Mouse (Mus musculus) c-Kit-negative CD71-positive TER-119-positive erythroid progenitor cells, embryonic 14.5 days (primary cell): ENCODE measurements around the gene Ndc80.
"Not testable (repeated sequence)": the region's sequence is repeated elsewhere in the genome, so short reads cannot be mapped to it uniquely, and the experiment has no call there.

Experiments used
- DNase-seq: peaks from one replicate; pipeline ENCODE4 v3.0.0-alpha.2; 2013; ENCODE audit warnings: low read depth, low spot score

The Ndc80 gene

GRCm38 (mm10) chr17:71479381-71479901 lies 47.2 kb downstream of the Ndc80 start:
- DNase-seq, result no peak

GRCm38 (mm10) chr17:71477481-71477880 lies 49.2 kb downstream of the Ndc80 start:
- DNase-seq, result no peak

GRCm38 (mm10) chr17:71476346-71477020 lies 50.2 kb downstream of the Ndc80 start:
- DNase-seq, result no peak

- no peak for DNase-seq
These were observed 51.0 kb downstream of the Ndc80 start for GRCm38 (mm10) chr17:71475705-71476089.

- DNase-seq, result peak; percentile 78
These were observed 51.6 kb downstream of the Ndc80 start, which contains the start of gene Smchd1 for GRCm38 (mm10) chr17:71474762-71475704. Gene Smchd1 (minus strand): TSS chr17:71475343.

GRCm38 (mm10) chr17:71474128-71474527 lies 52.5 kb downstream of the Ndc80 start:
- peak; percentile 15 for DNase-seq

- no peak for DNase-seq
These were observed 55.4 kb downstream of the Ndc80 start for GRCm38 (mm10) chr17:71471261-71471660.

GRCm38 (mm10) chr17:71460312-71460711 lies 66.3 kb downstream of the Ndc80 start:
- no peak for DNase-seq

GRCm38 (mm10) chr17:71459818-71460217 lies 66.8 kb downstream of the Ndc80 start, which contains the start of gene Gm4707:
Gene Gm4707 (minus strand): TSS chr17:71459918.
- DNase-seq, result no peak

- not testable (repeated sequence) for DNase-seq
These were observed 69.3 kb downstream of the Ndc80 start for GRCm38 (mm10) chr17:71457361-71457760.
